Comparison of ENCODE assay signal across 14 mouse cellular contexts in genomic region chr1:4706171-4706570, GRCm38 (mm10).
DNase-seq lines count a peak whose midpoint lies in the region.
"Had no signal": no experiment of that assay in that cellular context is flagged by ENCODE, and none has a peak within 500 bp of the region (broad histone marks: within the 10 kb centered on the region; RNA-seq: fewer than 3 reads in every experiment).

No protein-coding gene starts in this region.

- DNase-seq in adrenal gland, adult 2 months: peak; percentile 47
- no peak for DNase-seq in adrenal gland, postnatal 25 days
- DNase-seq in 3T3-L1 (ENCODE audit: low read depth, low spot score) (peak; percentile 9), liver (no peak)
- DNase-seq in adrenal gland, adult 8-10 months: peak; percentile 26
- peak; percentile 20 to 36 for DNase-seq in heart, postnatal 10 days
- no peak for DNase-seq in frontal cortex, adult 2 months (ENCODE audit: extremely low spot score in 1 of 2, low spot score in 1 of 2)
- no peak for DNase-seq in spleen, postnatal 14 days (ENCODE audit: low spot score in 2 of 2)
- DNase-seq: cerebellum, postnatal 10 days; kidney, adult 18-20 months; kidney, postnatal 14 days; layer of hippocampus, postnatal 36 days; spleen, adult 18-20 months; thymus, adult 18-20 months had no signal

- intact Hi-C loops in heart, postnatal 10 days (cut with DNase I): no loop called here

Comparison
In these comparisons a context has a peak if more than half of its experiments do, and no peak if none do; other contexts are left out.
1. DNase-seq: peak in adrenal gland, adult 2 months (single experiment), 3T3-L1 (single experiment), adrenal gland, adult 8-10 months (single experiment) and heart, postnatal 10 days (2 of 2); none in adrenal gland, postnatal 25 days (single experiment), frontal cortex, adult 2 months (0 of 2), spleen, postnatal 14 days (0 of 2) and liver (single experiment).